ENCODE assay signal across 8 mouse cellular contexts in genomic region chr14:56887887-56888286, GRCm38 (mm10). TPM values are rescaled to one million over a fixed set of nuclear protein-coding genes. Genes with fewer than 3 reads are reported as not detected.
DNase-seq lines count a peak whose midpoint lies in the region; ATAC-seq and TF ChIP-seq lines count a peak whose summit lies in the region.

No protein-coding gene starts in this region.

- peak overlapping the region; percentile 76 for H3K4me3 ChIP-seq in embryonic facial prominence, embryonic 13.5 days
- H3K4me3 ChIP-seq in limb, embryonic 14.5 days (replicated peaks; ENCODE audit: low read length): peak overlapping the region; percentile 84
- peak overlapping the region; percentile 86 for H3K4me3 ChIP-seq in midbrain, embryonic 16.5 days (ENCODE audit: low read depth, low read length)
- H3K4me3 ChIP-seq in spleen, adult 2 months (ENCODE audit: extremely low read depth, insufficient read depth, insufficient read length): peak overlapping the region; percentile 97

- peak; percentile 75; the same call in 1 of the 2 replicates for TF ChIP-seq CTCF in spleen, adult 2 months (IDR thresholded peaks at IDR 0.05; ENCODE audit: extremely low read depth, insufficient read depth, insufficient read length, insufficient replicate concordance)

- WGBS in embryonic facial prominence, embryonic 13.5 days: 0% methylated on average over 9 of the region's 9 CpGs
- 0% methylated on average over 9 of the region's 9 CpGs for whole genome bisulfite sequencing in limb, embryonic 14.5 days
- WGBS in midbrain, embryonic 16.5 days: 1% methylated on average over 9 of the region's 9 CpGs
- WGBS in spleen, adult 2 months: under 1% methylated on average over 9 of the region's 9 CpGs

- TF ChIP-seq POLR2A in limb, embryonic 14.5 days (IDR thresholded peaks at IDR 0.05; ENCODE audit: borderline replicate concordance, extremely low read depth, insufficient read depth, insufficient read length): peak; percentile 46; the same call in 1 of the 2 replicates
- no peak for TF ChIP-seq POLR2A in spleen, adult 2 months (IDR thresholded peaks at IDR 0.05; ENCODE audit: low read depth, low read length)

- H3K4me2 ChIP-seq in embryonic facial prominence, embryonic 13.5 days: peak overlapping the region; percentile 72
- peak overlapping the region; percentile 48 for H3K4me2 ChIP-seq in limb, embryonic 14.5 days (replicated peaks; ENCODE audit: low read depth, low read length, severe bottlenecking)
- H3K4me2 ChIP-seq in midbrain, embryonic 16.5 days (ENCODE audit: low read length): peak overlapping the region; percentile 60

- peak overlapping the region; percentile 94 for H3K9ac ChIP-seq in embryonic facial prominence, embryonic 13.5 days
- H3K9ac ChIP-seq in limb, embryonic 14.5 days (ENCODE audit: low read depth, low read length, severe bottlenecking): peak overlapping the region; percentile 90
- peak overlapping the region; percentile 97 for H3K9ac ChIP-seq in midbrain, embryonic 16.5 days (ENCODE audit: low read depth, low read length)

- DNase-seq in 3134 (ENCODE audit: extremely low read depth, insufficient read length, low spot score): peak; percentile 70
- DNase-seq in adrenal gland, postnatal 14 days: peak; percentile 87
- peak; percentile 59 for DNase-seq in heart, adult 8-10 months (ENCODE audit: low spot score)
- DNase-seq in kidney, adult 9 months: peak; percentile 83
- peak; percentile 75 for DNase-seq in limb, embryonic 14.5 days (ENCODE audit: low spot score)
- peak; percentile 68 to 80 for DNase-seq in spleen, adult 2 months (ENCODE audit: low read depth in 1 of 2, low spot score in 2 of 2)

- 0 out of 2 replicates have a peak, but pooled peaks cover 3% of the 10 kb centered on the region for H3K9me3 ChIP-seq in embryonic facial prominence, embryonic 13.5 days
- no peaks in the 10 kb centered on the region for H3K9me3 ChIP-seq in limb, embryonic 14.5 days (ENCODE audit: control insufficient read depth, low read length)
- no peaks in the 10 kb centered on the region for H3K9me3 ChIP-seq in midbrain, embryonic 16.5 days (replicated peaks; ENCODE audit: control insufficient read depth, low read length, poor library complexity, severe bottlenecking)

- H3K27ac ChIP-seq in embryonic facial prominence, embryonic 13.5 days: peak overlapping the region; percentile 99
- H3K27ac ChIP-seq in limb, embryonic 14.5 days (replicated peaks; ENCODE audit: low read depth, low read length): peak overlapping the region; percentile 99; the same call in 1 of the 2 replicates
- H3K27ac ChIP-seq in midbrain, embryonic 16.5 days (ENCODE audit: low read length): peak overlapping the region; percentile 99
- H3K27ac ChIP-seq in spleen, adult 2 months (ENCODE audit: insufficient read depth, low read length): no peak overlapping the region

- H3K27me3 ChIP-seq in embryonic facial prominence, embryonic 13.5 days: no peaks in the 10 kb centered on the region
- no peaks in the 10 kb centered on the region for H3K27me3 ChIP-seq in limb, embryonic 14.5 days (ENCODE audit: control insufficient read depth, insufficient read depth, low read length)
- no peaks in the 10 kb centered on the region for H3K27me3 ChIP-seq in midbrain, embryonic 16.5 days (ENCODE audit: control insufficient read depth, insufficient read depth, low read depth, low read length)
- H3K27me3 ChIP-seq in spleen, adult 2 months (ENCODE audit: control insufficient read depth, insufficient read depth, low read length): no peaks in the 10 kb centered on the region

- H3K36me3 ChIP-seq in embryonic facial prominence, embryonic 13.5 days: peaks cover 30% of the 10 kb centered on the region
- H3K36me3 ChIP-seq in limb, embryonic 14.5 days (ENCODE audit: control insufficient read depth, insufficient read depth, low read length): peaks cover 36% of the 10 kb centered on the region
- no peaks in the 10 kb centered on the region for H3K36me3 ChIP-seq in midbrain, embryonic 16.5 days (ENCODE audit: control insufficient read depth, insufficient read depth, low read length)
- H3K36me3 ChIP-seq in spleen, adult 2 months (ENCODE audit: control insufficient read depth, insufficient read depth, low read length): peaks cover 1% of the 10 kb centered on the region; the same call in 1 of the 2 replicates

- ATAC-seq in embryonic facial prominence, embryonic 13.5 days (ENCODE audit: insufficient number of reproducible peaks, insufficient read depth, low FRiP score, low TSS enrichment, low read depth): no peak
- ATAC-seq in limb, embryonic 14.5 days (ENCODE audit: low FRiP score, low read depth): no peak
- no peak for ATAC-seq in midbrain, embryonic 16.5 days

- peaks cover 13% of the 10 kb centered on the region for H3K4me1 ChIP-seq in embryonic facial prominence, embryonic 13.5 days
- H3K4me1 ChIP-seq in limb, embryonic 14.5 days (ENCODE audit: control insufficient read depth, insufficient read depth, low read length): peaks cover 5% of the 10 kb centered on the region; the same call in 1 of the 2 replicates
- peaks cover 21% of the 10 kb centered on the region for H3K4me1 ChIP-seq in midbrain, embryonic 16.5 days (ENCODE audit: control insufficient read depth, insufficient read depth, low read length)
- no peaks in the 10 kb centered on the region for H3K4me1 ChIP-seq in spleen, adult 2 months (ENCODE audit: control insufficient read depth, insufficient read depth, insufficient read length)

RNA-seq across cellular contexts. Expression of gene Zmym2, which starts 1.4 kb away (rescaled TPM):
- 53.1 and 58.6 TPM in 2 replicates for total RNA-seq in adrenal gland, postnatal 14 days (2021)
- 52.2 and 52.6 TPM in 2 replicates for polyA plus RNA-seq in embryonic facial prominence, embryonic 13.5 days (2015; fragmentation: Nextera tagmentation; extraction: Ambion mirVana)
- total RNA-seq in heart, adult 8-10 months (2022): 10 to 100 TPM; 29.4 to 35.2 (median 30.8) TPM
- polyA plus RNA-seq in limb, embryonic 14.5 days (2012; rRNA removed): 29.8 and 50.8 TPM in 2 replicates
- polyA plus RNA-seq in limb, embryonic 14.5 days (2014; fragmentation: Nextera tagmentation; extraction: Ambion mirVana): 39.1 and 40.8 TPM in 2 replicates
- 64.3 and 68.3 TPM in 2 replicates for polyA plus RNA-seq in midbrain, embryonic 16.5 days (2015; fragmentation: Nextera tagmentation; extraction: Ambion mirVana)
- polyA plus RNA-seq in spleen, adult 2 months (2012; rRNA removed): 5.0 and 6.6 TPM in 2 replicates
